Mouse (Mus musculus) right cerebral cortex, postnatal 36 days (tissue): Measurements from ENCODE around the gene Mgat4b.

Source experiments
- DNase-seq, 2 experiments: peaks; one replicate each; pipeline ENCODE4 v3.0.0; 2022; ENCODE audit warnings: low spot score in 2 of 2, mixed read lengths in 1 of 2

The Mgat4b gene

GRCm38 (mm10) chr11:50198916-50199315, 11.8 kb upstream of the Mgat4b start:
- no peak for DNase-seq

- no peak for DNase-seq
Observed at GRCm38 (mm10) chr11:50200613-50201012, 10.1 kb upstream of the Mgat4b start.

GRCm38 (mm10) chr11:50201590-50201989, 9.1 kb upstream of the Mgat4b start:
- no peak for DNase-seq

- no peak for DNase-seq
Observed at GRCm38 (mm10) chr11:50203302-50203827, 7.3 kb upstream of the Mgat4b start.

GRCm38 (mm10) chr11:50205434-50205833, 5.3 kb upstream of the Mgat4b start:
- no peak for DNase-seq

GRCm38 (mm10) chr11:50206037-50206436, 4.7 kb upstream of the Mgat4b start:
- DNase-seq = no peak

GRCm38 (mm10) chr11:50207344-50207743, 3.3 kb upstream of the Mgat4b start:
- no peak for DNase-seq

GRCm38 (mm10) chr11:50208039-50208438, 2.7 kb upstream of the Mgat4b start:
- DNase-seq = no peak

- DNase-seq = peak; percentile 76 to 86
Observed at GRCm38 (mm10) chr11:50210101-50210504, 587 bp upstream of the Mgat4b start.

- DNase-seq = no peak
Observed at GRCm38 (mm10) chr11:50211322-50212059, 801 bp downstream of the Mgat4b start.

GRCm38 (mm10) chr11:50212060-50212739, 1.5 kb downstream of the Mgat4b start:
- no peak for DNase-seq

GRCm38 (mm10) chr11:50212848-50213758, 2.4 kb downstream of the Mgat4b start:
- DNase-seq = peak in 1 of 2 experiments; percentile 40

GRCm38 (mm10) chr11:50214631-50215030, 3.9 kb downstream of the Mgat4b start:
- DNase-seq = no peak

- DNase-seq = no peak
Observed at GRCm38 (mm10) chr11:50215633-50216032, 4.9 kb downstream of the Mgat4b start.

GRCm38 (mm10) chr11:50216724-50217366, 6.2 kb downstream of the Mgat4b start:
- no peak for DNase-seq

GRCm38 (mm10) chr11:50217811-50218210, 7.1 kb downstream of the Mgat4b start:
- no peak for DNase-seq

- no peak for DNase-seq
Observed at GRCm38 (mm10) chr11:50219833-50220232, 9.1 kb downstream of the Mgat4b start.

- no peak for DNase-seq
Observed at GRCm38 (mm10) chr11:50222559-50223276, 12.0 kb downstream of the Mgat4b start.

- no peak for DNase-seq
Observed at GRCm38 (mm10) chr11:50223783-50224662, 13.3 kb downstream of the Mgat4b start.
